Mouse (Mus musculus): Measurements from ENCODE around the gene Ttll3.

GRCm38 (mm10) chr6:113455007-113455406, 65.9 kb downstream of the Ttll3 start:
- TF ChIP-seq CTCF (IDR thresholded peaks at IDR 0.05; ENCODE audit: borderline replicate concordance, insufficient read depth, low read depth, low read length), result no peak
- no peak for TF ChIP-seq POLR2A (IDR thresholded peaks at IDR 0.05; ENCODE audit: borderline replicate concordance, insufficient read depth, low read length)
